Comparison of ENCODE assay signal across 8 mouse cellular contexts in the genomic region with DNA sequence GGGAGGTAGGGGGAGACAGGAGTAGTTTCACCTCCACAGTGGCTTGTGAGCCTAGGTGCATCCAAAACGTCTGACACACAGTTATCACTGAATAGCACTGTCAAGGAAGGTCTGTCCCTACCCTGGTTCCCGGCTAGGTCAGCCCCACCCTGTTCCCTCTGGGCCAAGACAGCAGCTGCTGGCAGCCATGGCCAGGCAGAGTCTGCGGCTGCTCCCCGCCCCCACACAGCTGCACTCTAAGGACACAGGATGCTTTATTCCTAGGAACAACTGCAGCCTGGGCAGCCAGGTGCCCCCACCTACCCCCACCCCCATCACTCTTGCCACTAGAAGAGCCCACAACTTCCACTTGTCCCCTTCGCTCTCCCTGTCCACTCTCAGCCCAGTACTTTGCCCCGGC.
DNase-seq lines count a peak whose midpoint lies in the region; ATAC-seq lines count a peak whose summit lies in the region.

No protein-coding gene starts in this region.

- peaks cover 21% of the 10 kb centered on the region; the same call in 1 of the 2 replicates for H3K36me3 ChIP-seq in midbrain, embryonic 15.5 days (replicated peaks)

- peak; percentile 46; the same call in 1 of the 2 replicates for ATAC-seq in midbrain, embryonic 15.5 days (replicated peaks)

- no peak overlapping the region for H3K4me2 ChIP-seq in midbrain, embryonic 15.5 days

- peak overlapping the region; percentile 60 for H3K27ac ChIP-seq in midbrain, embryonic 15.5 days

- no peaks in the 10 kb centered on the region for H3K9me3 ChIP-seq in midbrain, embryonic 15.5 days

- H3K27me3 ChIP-seq in midbrain, embryonic 15.5 days (replicated peaks): no peaks in the 10 kb centered on the region

- peak; percentile 50 for DNase-seq in ovary, adult 18-20 months (ENCODE audit: low spot score)
- DNase-seq in ovary, postnatal 10 days (ENCODE audit: low spot score): no peak
- DNase-seq in embryo, embryonic 11.5 days (ENCODE audit: low read depth, low spot score): peak; percentile 26
- peak; percentile 56 for DNase-seq in heart, adult 8-10 months (ENCODE audit: low spot score)
- DNase-seq in kidney, postnatal 14 days: peak; percentile 42
- no peak for DNase-seq in cerebellum, adult 18-20 months
- no peak for DNase-seq in frontal cortex, postnatal 10 days (ENCODE audit: low spot score in 2 of 2)

- 50% methylated on average over 6 of the region's 6 CpGs for WGBS in midbrain, embryonic 15.5 days

- H3K4me1 ChIP-seq in midbrain, embryonic 15.5 days: peaks cover 25% of the 10 kb centered on the region

- no peak overlapping the region for H3K9ac ChIP-seq in midbrain, embryonic 15.5 days

- H3K4me3 ChIP-seq in midbrain, embryonic 15.5 days: no peak overlapping the region

Comparison
In these comparisons a context has a peak if more than half of its experiments do, and no peak if none do; other contexts are left out.
1. DNase-seq: peak in ovary, adult 18-20 months (single experiment), embryo, embryonic 11.5 days (single experiment), heart, adult 8-10 months (single experiment) and kidney, postnatal 14 days (single experiment); none in ovary, postnatal 10 days (single experiment), cerebellum, adult 18-20 months (0 of 2) and frontal cortex, postnatal 10 days (0 of 2).